Mouse (Mus musculus) embryonic stem cell, embryonic (primary cell): ENCODE measurements around the gene AL607142.1.

Experiments
- CTCF ChIA-PET, 4 experiments: fragments of 300-600 bp in 2 of 4; fragments of 350-600 bp in 2 of 4; sonication (Branson Sonifier 250); formaldehyde crosslinking; loops; one replicate each; lab custom pipeline; 2022; ENCODE audit warnings: inconsistent platforms in 2 of 4; lab: Charles Lee
- POLR2A ChIA-PET, 4 experiments: fragments of 300-600 bp in 2 of 4; fragments of 350-600 bp in 2 of 4; sonication (Branson Sonifier 250); formaldehyde crosslinking; loops; one replicate each; lab custom pipeline; 2022; ENCODE audit warnings: antibody characterized with exemption in 4 of 4, inconsistent platforms in 1 of 4; lab: Charles Lee

Gene AL607142.1

DNA sequence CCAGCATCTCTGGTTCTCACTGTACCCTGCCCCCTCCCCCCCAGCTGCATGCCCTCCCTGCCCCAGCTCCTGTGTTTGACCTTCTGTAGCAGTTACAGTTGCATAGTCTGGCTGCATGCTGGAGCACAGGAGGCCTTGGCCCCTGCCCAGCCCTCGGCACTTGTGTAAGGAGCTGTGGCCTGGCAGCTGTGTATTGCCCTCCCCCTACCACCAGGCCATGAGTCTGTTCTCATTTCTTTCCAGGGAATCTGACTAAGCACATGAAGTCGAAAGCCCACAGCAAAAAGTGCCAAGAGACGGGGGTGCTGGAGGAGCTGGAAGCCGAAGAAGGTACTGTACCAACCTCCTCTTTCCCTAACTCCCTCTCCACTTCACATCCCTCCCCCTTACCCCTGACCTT is 63.2 kb downstream of the AL607142.1 start:
- CTCF ChIA-PET = interaction anchor here in 2 of 4 experiments (0.6 kb wide), 2 partner anchors 372 to 880 kb away, joined by 3 to 4 read pairs; no protein-coding TSS in a partner anchor
- POLR2A ChIA-PET = interaction anchor here in 1 of 4 experiments (1.5 kb wide), 1 partner anchor 181 kb away, joined by 3 read pairs; no protein-coding TSS in a partner anchor

- POLR2A ChIA-PET = interaction anchor here in 2 of 4 experiments (0.6 to 0.7 kb wide), 5 partner anchors 22 to 1119 kb away, joined by 3 to 6 read pairs (median 3); no protein-coding TSS in a partner anchor
Measured at GRCm38 (mm10) chr4:120129233-120129885, 64.6 kb downstream of the AL607142.1 start.

DNA sequence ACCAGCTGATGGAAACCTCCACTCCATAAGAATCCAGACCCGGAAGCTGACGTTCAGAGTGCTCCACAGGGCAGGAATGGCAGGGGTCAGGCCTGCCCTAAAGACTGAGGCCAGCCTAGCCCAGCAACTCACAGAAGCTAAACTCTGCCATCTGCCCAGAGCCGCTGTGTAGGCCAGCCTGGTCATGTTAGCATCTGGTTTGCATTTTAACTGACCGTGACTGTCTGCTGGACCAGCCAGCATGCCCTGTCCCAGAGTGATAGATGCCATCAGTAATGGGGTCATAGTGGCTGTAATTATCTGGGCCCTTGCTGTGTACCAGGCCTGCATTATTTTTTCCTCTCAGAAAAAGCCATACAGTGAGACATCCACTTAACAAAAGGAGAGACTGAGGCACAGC is 66.1 kb downstream of the AL607142.1 start:
- ChIA-PET POLR2A (no interaction called here), CTCF (interaction anchor here in 1 of 4 experiments (0.6 kb wide), 1 partner anchor 44 kb away, joined by 4 read pairs; no protein-coding TSS in a partner anchor)

More at GRCm38 (mm10) chr4:120129233-120129885, 64.6 kb downstream of the AL607142.1 start:
- CTCF ChIA-PET = interaction anchor here (0.6 to 1.2 kb wide), 27 partner anchors 14 to 1996 kb away, joined by 3 to 14 read pairs (median 4); no protein-coding TSS in a partner anchor

- CTCF ChIA-PET = interaction anchor here in 2 of 4 experiments (1.1 to 1.7 kb wide), 2 partner anchors 17 to 27 kb away, joined by 3 to 6 read pairs; no protein-coding TSS in a partner anchor
- POLR2A ChIA-PET = interaction anchor here in 2 of 4 experiments (1.0 to 1.4 kb wide), 2 partner anchors 58 to 398 kb away, joined by 3 to 5 read pairs; partner anchors contain the start of gene Hivep3 (in 1 of the 2)
Measured at GRCm38 (mm10) chr4:120131441-120132220, 66.8 kb downstream of the AL607142.1 start.

GRCm38 (mm10) chr4:120134223-120134622 is 69.4 kb downstream of the AL607142.1 start:
- ChIA-PET POLR2A (interaction anchor here in 3 of 4 experiments (0.6 to 1.6 kb wide), 3 partner anchors 14 to 375 kb away, joined by 3 to 6 read pairs (median 5); no protein-coding TSS in a partner anchor), CTCF (interaction anchor here in 3 of 4 experiments (0.5 to 1.3 kb wide), 10 partner anchors 8 to 173 kb away, joined by 3 to 5 read pairs (median 4); no protein-coding TSS in a partner anchor)

DNA sequence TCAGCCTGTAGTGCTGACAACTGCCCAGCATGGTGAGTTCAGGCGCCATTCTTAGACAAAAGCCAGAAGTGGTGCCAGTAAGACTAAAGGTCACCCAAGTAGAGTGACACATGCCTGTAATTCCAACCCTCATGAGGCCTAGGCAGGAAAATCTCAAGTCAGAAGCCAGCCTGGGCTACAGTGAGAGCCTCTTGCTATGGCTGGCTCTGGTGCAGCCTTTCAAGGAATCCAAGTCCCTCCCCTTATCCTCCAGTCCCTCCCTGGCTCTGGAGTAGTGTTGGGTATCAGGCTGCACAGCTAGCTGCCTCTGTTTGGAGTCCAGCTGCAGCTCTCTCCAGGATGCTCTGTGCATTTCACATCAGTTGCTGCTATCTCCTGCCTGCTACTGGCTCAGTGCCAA is 77.0 kb downstream of the AL607142.1 start:
- POLR2A ChIA-PET = no interaction called here
- CTCF ChIA-PET = no interaction called here

GRCm38 (mm10) chr4:120142905-120143304 is 78.1 kb downstream of the AL607142.1 start:
- CTCF ChIA-PET = interaction anchor here in 2 of 4 experiments (0.5 to 0.6 kb wide), 3 partner anchors 9 to 829 kb away, joined by 3 to 8 read pairs (median 3); no protein-coding TSS in a partner anchor
- POLR2A ChIA-PET = no interaction called here
